Mouse (Mus musculus): ENCODE data around the gene Rundc3a.

The Rundc3a gene

GRCm38 (mm10) chr11:102449043-102450008 is 56.1 kb downstream of the Rundc3a start:
- DNase-seq (ENCODE audit: low spot score), result no peak

All from retina, embryonic 14.5 days (tissue).